Mouse (Mus musculus) limb, embryonic 10.5 days (tissue): ENCODE results near the gene Myo1d. TPM values are rescaled to one million over a fixed set of nuclear protein-coding genes. Genes with fewer than 3 reads are reported as not detected.

Experiments used
- DNase-seq: peaks from one replicate; pipeline ENCODE4 v3.0.0-alpha.2; 2017; ENCODE audit warnings: low spot score
- H3K27ac ChIP-seq: fragments of 300-500 bp; sonication (generic); 2 replicates; pipeline ENCODE4 v1.5.1; 2016; ENCODE audit warnings: mild to moderate bottlenecking
- H3K27me3 ChIP-seq: fragments of 300-500 bp; sonication (generic); 2 replicates; pipeline ENCODE4 v1.6.1; 2016; ENCODE audit warnings: low read depth, mild to moderate bottlenecking; ENCODE audit not compliant: poor library complexity, severe bottlenecking
- H3K36me3 ChIP-seq: fragments of 300-500 bp; sonication (generic); 2 replicates; pipeline ENCODE4 v1.6.1; 2016; ENCODE audit warnings: mild to moderate bottlenecking, moderate library complexity
- H3K4me1 ChIP-seq: fragments of 300-500 bp; sonication (generic); 2 replicates; pipeline ENCODE4 v1.6.1; 2016
- H3K4me3 ChIP-seq: fragments of 300-500 bp; sonication (generic); 2 replicates; pipeline ENCODE4 v1.5.1; 2016; ENCODE audit warnings: mild to moderate bottlenecking, moderate library complexity
- H3K9me3 ChIP-seq: fragments of 300-500 bp; sonication (generic); replicated peaks from 2 replicates; pipeline ENCODE4 v1.6.1; 2016; ENCODE audit warnings: mild to moderate bottlenecking
- WGBS: fragments of 180-500 bp; shearing (Covaris S2); methylation state at CpG from one replicate; pipeline ENCODE4 v1.1.7; 2016; 5-methylcytosine and 5-hydroxymethylcytosine counted together
- polyA plus RNA-seq: library from polyadenylated mRNA; unstranded; fragments of >200 nt; fragmentation: Nextera tagmentation; extraction: Ambion mirVana; gene quantifications from 2 replicates; pipeline ENCODE4 v1.2.1, GENCODE M21; 2016

Myo1d gene
- polyA plus RNA-seq, 1 experiment from 2014 or later = 4.6 TPM

- no peak for DNase-seq
- Histone ChIP-seq H3K9me3 (no peaks in the 10 kb centered on the region), H3K4me1 (peaks cover 55% of the 10 kb centered on the region), H3K4me3 (no peak overlapping the region), H3K27ac (no peak overlapping the region), H3K36me3 (peaks cover 10% of the 10 kb centered on the region), H3K27me3 (peaks cover 29% of the 10 kb centered on the region)
- WGBS = 80% methylated on average over 10 of the region's 10 CpGs
Observed at GRCm38 (mm10) chr11:80482347-80482746, 297.5 kb downstream of the Myo1d start.

GRCm38 (mm10) chr11:80481409-80482050, 298.3 kb downstream of the Myo1d start:
- Histone ChIP-seq H3K27me3 (peaks cover 29% of the 10 kb centered on the region), H3K9me3 (no peaks in the 10 kb centered on the region), H3K4me1 (peaks cover 54% of the 10 kb centered on the region), H3K4me3 (no peak overlapping the region), H3K27ac (no peak overlapping the region), H3K36me3 (peaks cover 10% of the 10 kb centered on the region)
- no peak for DNase-seq
- 88% methylated on average over 13 of the region's 13 CpGs for WGBS

- no peaks in the 10 kb centered on the region for H3K9me3 ChIP-seq
- peak overlapping the region; percentile 20; the same call in 1 of the 2 replicates for H3K4me3 ChIP-seq
- H3K36me3 ChIP-seq = peaks cover 13% of the 10 kb centered on the region
- H3K27ac ChIP-seq = no peak overlapping the region
- no peak for DNase-seq
- H3K4me1 ChIP-seq = peaks cover 55% of the 10 kb centered on the region
- 87% methylated on average over 31 of the region's 31 CpGs for WGBS
- peaks cover 25% of the 10 kb centered on the region; the same call in 1 of the 2 replicates for H3K27me3 ChIP-seq
Observed at GRCm38 (mm10) chr11:80479906-80480866, 299.6 kb downstream of the Myo1d start.

GRCm38 (mm10) chr11:80479425-80479824, 300.4 kb downstream of the Myo1d start:
- H3K4me3 ChIP-seq = peak overlapping the region; percentile 20; the same call in 1 of the 2 replicates
- peaks cover 55% of the 10 kb centered on the region for H3K4me1 ChIP-seq
- H3K36me3 ChIP-seq = peaks cover 20% of the 10 kb centered on the region
- WGBS = 80% methylated on average over 5 of the region's 5 CpGs
- H3K9me3 ChIP-seq = no peaks in the 10 kb centered on the region
- DNase-seq = no peak
- H3K27ac ChIP-seq = no peak overlapping the region
- peaks cover 24% of the 10 kb centered on the region; the same call in 1 of the 2 replicates for H3K27me3 ChIP-seq

GRCm38 (mm10) chr11:80478694-80479412, 301.0 kb downstream of the Myo1d start:
- peaks cover 50% of the 10 kb centered on the region for H3K4me1 ChIP-seq
- peak overlapping the region; percentile 20; the same call in 1 of the 2 replicates for H3K4me3 ChIP-seq
- peaks cover 21% of the 10 kb centered on the region; the same call in 1 of the 2 replicates for H3K27me3 ChIP-seq
- 77% methylated on average over 14 of the region's 14 CpGs for WGBS
- no peaks in the 10 kb centered on the region for H3K9me3 ChIP-seq
- peaks cover 26% of the 10 kb centered on the region for H3K36me3 ChIP-seq
- DNase-seq = no peak
- no peak overlapping the region for H3K27ac ChIP-seq

GRCm38 (mm10) chr11:80477341-80478199, 302.3 kb downstream of the Myo1d start:
- Histone ChIP-seq H3K4me3 (peak overlapping the region; percentile 73), H3K36me3 (peaks cover 39% of the 10 kb centered on the region), H3K9me3 (no peaks in the 10 kb centered on the region), H3K27ac (peak overlapping the region; percentile 80), H3K4me1 (peaks cover 47% of the 10 kb centered on the region), H3K27me3 (peaks cover 18% of the 10 kb centered on the region; the same call in 1 of the 2 replicates)
- 14% methylated on average over 55 of the region's 55 CpGs for WGBS
- DNase-seq = no peak

GRCm38 (mm10) chr11:80476222-80477189, 303.3 kb downstream of the Myo1d start, which contains the start of gene Cdk5r1:
Gene Cdk5r1 (plus strand): TSS chr11:80477023.
- peaks cover 46% of the 10 kb centered on the region for H3K4me1 ChIP-seq

GRCm38 (mm10) chr11:80475544-80475943, 304.3 kb downstream of the Myo1d start:
- Histone ChIP-seq H3K36me3 (peaks cover 57% of the 10 kb centered on the region), H3K27me3 (peaks cover 18% of the 10 kb centered on the region; the same call in 1 of the 2 replicates), H3K4me3 (no peak overlapping the region), H3K27ac (0 out of 2 replicates have a peak overlapping the region, but pooled peaks have one; percentile 80), H3K4me1 (peaks cover 42% of the 10 kb centered on the region), H3K9me3 (no peaks in the 10 kb centered on the region)
- no peak for DNase-seq
- 82% methylated on average over 9 of the region's 9 CpGs for WGBS

More at GRCm38 (mm10) chr11:80476222-80477189, 303.3 kb downstream of the Myo1d start, which contains the start of gene Cdk5r1:
- H3K36me3 ChIP-seq = peaks cover 49% of the 10 kb centered on the region
- peak within 1 kb of the TSS; percentile 73 for H3K4me3 ChIP-seq
- peak within 1 kb of the TSS; percentile 80 for H3K27ac ChIP-seq
- H3K27me3 ChIP-seq = peaks cover 18% of the 10 kb centered on the region; the same call in 1 of the 2 replicates
- peak; percentile 92 for DNase-seq
- WGBS = under 1% methylated on average over 110 of the region's 116 CpGs
- no peaks in the 10 kb centered on the region for H3K9me3 ChIP-seq

GRCm38 (mm10) chr11:80474846-80475245, 305.0 kb downstream of the Myo1d start:
- H3K36me3 ChIP-seq = peaks cover 60% of the 10 kb centered on the region
- WGBS = 91% methylated on average over 11 of the region's 11 CpGs

GRCm38 (mm10) chr11:80474175-80474691, 305.6 kb downstream of the Myo1d start:
- WGBS = 70% methylated on average over 2 of the region's 2 CpGs
- peaks cover 17% of the 10 kb centered on the region; the same call in 1 of the 2 replicates for H3K27me3 ChIP-seq
- H3K36me3 ChIP-seq = peaks cover 65% of the 10 kb centered on the region
- DNase-seq = no peak
- no peak overlapping the region for H3K27ac ChIP-seq
- H3K4me1 ChIP-seq = peaks cover 35% of the 10 kb centered on the region
- no peak overlapping the region for H3K4me3 ChIP-seq
- H3K9me3 ChIP-seq = no peaks in the 10 kb centered on the region

More at GRCm38 (mm10) chr11:80474846-80475245, 305.0 kb downstream of the Myo1d start:
- H3K27ac ChIP-seq = no peak overlapping the region
- DNase-seq = no peak
- H3K27me3 ChIP-seq = peaks cover 18% of the 10 kb centered on the region; the same call in 1 of the 2 replicates
- H3K4me3 ChIP-seq = no peak overlapping the region
- H3K9me3 ChIP-seq = no peaks in the 10 kb centered on the region
- peaks cover 40% of the 10 kb centered on the region for H3K4me1 ChIP-seq
